Mouse (Mus musculus): ENCODE data around the gene Il22.

DNA sequence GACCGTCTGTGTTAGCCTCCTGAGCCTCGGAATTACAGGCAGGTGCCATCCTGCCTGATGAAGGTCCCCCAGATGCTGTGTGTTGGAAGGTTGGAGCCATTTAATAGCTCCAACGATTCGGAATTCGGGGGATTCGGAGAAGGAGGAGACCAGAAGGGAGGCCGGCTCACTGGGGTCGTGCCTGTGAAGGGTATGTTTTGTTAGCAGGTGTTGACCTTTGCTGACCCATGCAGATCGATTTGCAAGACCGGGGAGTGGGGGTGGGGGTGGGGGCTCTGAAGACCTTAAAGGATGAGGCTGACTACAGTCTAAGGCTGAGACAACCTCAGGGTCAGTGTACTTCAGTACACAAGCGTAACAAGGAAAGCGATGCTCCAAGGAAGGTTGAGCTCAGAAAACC is 35.5 kb upstream of the Il22 start:
- TF ChIP-seq POLR2A (IDR thresholded peaks at IDR 0.05; ENCODE audit: insufficient read depth, low read length) (no peak), CTCF (IDR thresholded peaks at IDR 0.05; ENCODE audit: low read depth, low read length) (no peak)

Data from ES-Bruce4 (cell line).